Mouse (Mus musculus): ENCODE results near the gene Spc24. TPM values are rescaled to one million over a fixed set of nuclear protein-coding genes. Genes with fewer than 3 reads are reported as not detected.
"Not testable (repeated sequence)": the region's sequence is repeated elsewhere in the genome, so short reads cannot be mapped to it uniquely, and the experiment has no call there.

Gene Spc24
- total RNA-seq (2017), result 79.7 and 117 TPM in 2 replicates

DNA sequence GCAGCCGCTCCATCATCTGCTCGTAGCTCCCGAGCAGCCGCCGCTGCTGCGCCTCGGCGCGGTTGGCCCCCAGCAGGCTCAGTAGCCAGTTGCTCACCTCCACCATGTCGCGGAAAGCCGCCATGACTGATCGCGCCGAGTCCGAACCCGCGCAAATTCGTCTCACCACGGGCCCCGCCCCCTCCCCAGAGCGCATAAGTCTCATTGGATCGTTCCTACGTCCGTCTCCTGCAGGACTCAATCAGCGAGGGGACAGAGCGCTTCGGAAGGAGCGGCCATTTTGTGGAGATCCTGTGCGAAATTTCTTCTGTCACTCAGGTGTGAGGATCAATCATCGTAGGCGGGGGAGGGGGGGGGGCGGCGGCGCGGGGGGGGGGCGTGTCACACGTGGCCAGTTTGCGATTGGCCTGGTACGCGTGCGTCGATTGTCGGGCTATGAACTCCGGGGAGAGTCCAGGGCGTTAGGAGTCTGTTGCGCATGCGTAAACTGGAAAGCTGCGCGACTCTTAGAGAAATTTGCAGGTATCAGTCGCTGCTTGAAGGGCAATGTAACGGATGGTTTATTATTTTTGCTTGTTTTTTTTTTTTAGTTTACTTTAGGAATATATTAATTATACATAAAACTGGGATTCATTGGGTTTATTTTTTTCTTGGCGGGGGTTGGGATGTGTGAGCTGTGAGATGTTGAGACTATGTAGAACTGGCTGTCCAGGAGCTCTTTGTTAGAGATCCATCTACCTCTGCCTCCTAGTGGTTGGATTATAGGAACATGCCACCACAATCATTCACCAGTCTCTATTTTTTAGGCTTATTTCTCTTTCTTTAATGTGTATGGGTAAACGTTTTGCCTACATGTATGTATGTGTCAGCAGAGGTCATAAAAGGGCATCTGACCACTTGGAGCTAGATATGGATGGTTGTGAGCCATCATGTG, at the start of gene Spc24:
Gene Spc24 (minus strand): TSS at position 149 of the 934 bp plus-strand sequence.
- ATAC-seq (replicated peaks in 1 of 2; ENCODE audit: insufficient read depth in 1 of 2, low FRiP score in 2 of 2, low TSS enrichment in 1 of 2, low read depth in 1 of 2, poor library complexity in 2 of 2, severe bottlenecking in 2 of 2), result peak; percentile 96 to 97

DNA sequence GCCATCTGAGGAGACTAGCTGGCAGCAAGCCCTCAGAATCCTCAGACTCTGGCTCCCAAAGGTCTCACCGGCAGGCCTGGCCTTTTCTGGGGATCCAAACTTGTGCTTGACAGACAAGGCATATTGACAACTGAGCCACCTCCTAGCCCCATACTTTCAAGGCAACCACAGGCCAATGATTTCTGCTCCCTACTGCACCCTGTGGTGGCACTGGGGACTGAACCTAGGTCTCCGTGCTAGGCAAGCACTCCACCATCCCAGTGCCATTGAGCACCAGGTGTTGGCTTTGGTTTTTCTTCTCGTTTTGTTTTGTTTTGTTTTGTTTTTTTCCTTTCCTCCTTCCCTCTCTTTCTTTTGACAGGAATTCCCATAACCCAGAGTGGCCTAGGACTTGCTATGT, 48.5 kb upstream of the Spc24 start:
- no peak; a peak in 1 of 4 replicates for ATAC-seq (replicated peaks in 1 of 2; ENCODE audit: insufficient read depth in 1 of 2, low FRiP score in 2 of 2, low TSS enrichment in 1 of 2, low read depth in 1 of 2, poor library complexity in 2 of 2, severe bottlenecking in 2 of 2)

DNA sequence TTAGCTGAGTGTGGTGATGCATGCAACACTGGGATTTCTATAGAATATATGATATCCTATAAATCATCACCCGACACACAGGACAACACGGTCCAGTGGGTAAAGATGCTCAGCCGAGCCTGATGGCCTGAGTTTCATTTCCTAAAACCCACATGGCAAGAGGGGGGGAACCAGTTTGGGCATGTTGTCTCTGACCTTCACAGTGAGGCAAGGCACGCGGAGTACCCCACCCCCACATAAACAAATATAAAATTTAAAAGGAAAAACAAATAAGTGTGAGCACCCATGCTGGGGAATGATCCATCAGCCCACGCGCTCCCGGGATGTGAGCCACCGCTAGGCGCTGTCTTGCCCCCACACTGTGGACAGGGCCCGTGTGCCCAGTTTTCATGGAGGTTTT, 46.9 kb upstream of the Spc24 start:
- ATAC-seq (replicated peaks in 1 of 2; ENCODE audit: insufficient read depth in 1 of 2, low FRiP score in 2 of 2, low TSS enrichment in 1 of 2, low read depth in 1 of 2, poor library complexity in 2 of 2, severe bottlenecking in 2 of 2), result no peak

DNA sequence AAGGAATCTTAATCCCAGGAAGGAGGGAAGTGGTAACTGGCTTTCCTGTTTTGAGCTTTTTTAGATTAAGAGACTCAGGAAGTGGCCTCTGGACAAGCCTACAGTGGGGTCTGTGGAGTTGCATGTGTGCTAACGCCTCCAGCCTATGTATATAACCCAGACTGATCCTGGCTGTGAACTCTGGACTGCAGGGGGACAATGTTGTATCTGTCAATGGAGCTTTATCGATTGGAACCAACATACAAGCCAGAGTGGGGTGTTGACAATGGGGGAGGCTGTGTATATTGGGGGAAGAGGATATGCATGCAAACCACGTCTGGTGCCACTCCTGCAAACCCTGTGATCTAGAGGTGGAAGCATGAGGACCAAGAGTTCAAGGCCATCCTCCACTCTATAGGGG, 46.3 kb upstream of the Spc24 start:
- no peak for ATAC-seq (replicated peaks in 1 of 2; ENCODE audit: insufficient read depth in 1 of 2, low FRiP score in 2 of 2, low TSS enrichment in 1 of 2, low read depth in 1 of 2, poor library complexity in 2 of 2, severe bottlenecking in 2 of 2)

DNA sequence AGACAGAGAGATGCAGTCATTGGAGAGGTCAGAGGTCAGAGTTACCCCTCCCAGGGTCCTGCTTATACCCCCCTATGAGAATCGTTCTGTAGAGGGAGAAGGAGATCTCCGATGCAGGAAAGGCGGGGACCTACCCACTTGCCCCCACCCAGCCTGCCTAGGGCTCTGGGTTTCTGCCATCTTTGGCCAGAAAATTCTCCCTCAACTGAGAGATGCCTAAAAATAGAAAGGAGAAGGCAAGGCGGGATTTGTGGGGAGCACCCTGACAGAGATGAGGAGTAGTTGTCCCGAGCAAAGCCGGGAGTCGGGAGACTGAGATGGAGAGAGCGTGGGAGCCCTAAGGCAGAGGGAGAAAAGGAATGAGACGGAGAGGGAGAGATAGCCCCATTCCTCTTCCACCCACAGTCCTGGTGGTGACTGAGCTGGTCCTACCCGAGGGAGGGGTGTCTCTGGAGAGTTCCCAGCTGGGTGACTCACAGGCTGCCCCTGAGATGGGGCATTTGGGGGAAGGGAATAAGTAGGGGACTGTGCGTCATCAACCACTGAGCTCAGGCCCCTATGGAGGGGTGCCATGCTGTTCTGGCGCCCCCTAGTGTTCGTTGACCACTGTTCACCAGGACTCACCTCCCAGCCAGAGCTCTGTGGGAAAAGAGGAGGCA, 44.0 kb upstream of the Spc24 start:
- ATAC-seq (replicated peaks in 1 of 2; ENCODE audit: insufficient read depth in 1 of 2, low FRiP score in 2 of 2, low TSS enrichment in 1 of 2, low read depth in 1 of 2, poor library complexity in 2 of 2, severe bottlenecking in 2 of 2), result peak; percentile 80 to 88

DNA sequence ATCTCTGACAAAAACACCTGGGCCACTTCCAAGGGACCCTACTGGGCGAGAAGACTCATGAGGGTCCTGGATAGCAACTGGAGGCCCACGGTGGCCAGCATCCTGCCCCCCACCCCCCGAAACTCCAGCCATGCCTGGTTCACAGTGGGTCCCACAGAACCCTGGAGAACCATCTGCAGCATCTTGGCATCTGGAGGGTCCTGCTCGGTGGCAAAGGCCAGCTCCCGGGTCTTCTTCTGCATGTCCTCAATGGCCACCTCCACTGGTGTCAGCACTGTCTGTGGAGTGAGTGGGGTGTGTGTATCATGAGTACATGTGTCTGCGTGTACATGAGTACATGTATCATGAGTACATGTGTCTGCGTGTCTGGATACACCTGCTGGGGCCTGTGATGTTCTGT, 41.5 kb upstream of the Spc24 start:
- no peak for ATAC-seq (replicated peaks in 1 of 2; ENCODE audit: insufficient read depth in 1 of 2, low FRiP score in 2 of 2, low TSS enrichment in 1 of 2, low read depth in 1 of 2, poor library complexity in 2 of 2, severe bottlenecking in 2 of 2)

DNA sequence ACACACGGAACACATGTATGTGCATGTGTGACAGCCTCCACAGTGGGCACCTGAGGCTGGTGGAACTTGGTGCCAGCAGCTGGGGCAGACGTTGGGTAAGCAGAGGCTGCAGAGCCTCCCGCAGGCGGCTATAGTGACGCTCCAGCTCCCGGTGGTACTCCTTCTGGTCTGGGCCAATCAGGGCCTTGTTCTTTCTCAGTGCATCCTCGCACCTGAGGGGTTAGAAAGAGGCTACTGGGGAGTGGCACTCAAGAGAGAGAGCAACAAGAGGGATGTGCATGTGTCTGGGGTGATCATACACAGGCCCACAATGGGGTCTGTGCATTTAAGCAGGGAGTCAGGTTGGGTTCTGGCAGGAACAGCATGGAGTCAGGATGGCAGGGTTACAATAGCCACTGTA, 41.0 kb upstream of the Spc24 start:
- no peak for ATAC-seq (replicated peaks in 1 of 2; ENCODE audit: insufficient read depth in 1 of 2, low FRiP score in 2 of 2, low TSS enrichment in 1 of 2, low read depth in 1 of 2, poor library complexity in 2 of 2, severe bottlenecking in 2 of 2)

DNA sequence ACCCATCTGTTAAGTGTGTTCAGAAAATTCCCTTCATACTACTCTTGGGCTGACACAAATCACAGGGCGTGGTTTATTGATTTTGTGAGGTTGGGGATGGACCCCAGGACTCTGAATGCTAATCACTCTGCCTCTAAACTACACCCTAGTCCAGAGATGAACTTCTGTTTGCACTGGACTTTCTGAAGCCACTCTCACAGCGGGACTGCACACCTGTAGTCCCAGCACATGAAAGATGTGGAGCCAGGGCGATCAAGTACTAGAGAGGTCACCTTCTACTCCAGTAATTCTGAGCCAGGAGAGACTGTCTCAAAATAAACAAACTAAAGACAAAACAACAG, 38.9 kb upstream of the Spc24 start:
- ATAC-seq (replicated peaks in 1 of 2; ENCODE audit: insufficient read depth in 1 of 2, low FRiP score in 2 of 2, low TSS enrichment in 1 of 2, low read depth in 1 of 2, poor library complexity in 2 of 2, severe bottlenecking in 2 of 2), result no peak

DNA sequence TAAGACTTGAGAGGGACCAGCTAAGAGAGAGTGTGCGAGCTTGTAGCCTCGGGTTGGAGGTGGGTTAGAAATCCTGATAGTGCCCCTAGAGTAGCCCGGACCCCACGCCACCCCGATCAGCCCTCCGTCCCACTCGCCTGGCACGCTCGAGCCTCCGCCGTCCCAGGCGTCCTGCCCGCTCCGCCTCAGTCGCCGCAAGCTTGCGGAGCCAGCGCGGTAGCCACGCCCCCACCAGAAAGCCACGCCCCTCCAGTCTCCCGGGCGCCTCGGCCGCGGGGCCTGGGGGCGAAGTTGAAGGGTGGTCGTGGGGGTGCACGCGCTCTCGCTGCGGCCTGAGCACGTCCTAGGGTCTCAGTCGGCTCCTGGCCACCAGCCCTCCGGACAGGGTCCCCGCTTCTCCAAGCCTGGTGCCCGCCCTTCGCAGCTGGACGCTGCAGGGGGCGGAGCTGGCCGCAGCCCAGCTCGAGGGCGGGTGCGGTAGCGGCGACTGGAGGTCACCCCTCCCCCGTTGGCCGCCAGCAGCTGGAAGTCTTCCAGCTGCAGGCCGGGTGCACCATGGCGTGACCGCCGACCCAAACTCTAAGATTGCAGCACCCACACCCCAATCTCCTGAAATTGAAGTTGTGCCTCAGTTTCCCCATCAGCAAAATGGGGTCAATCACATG, 38.4 kb upstream of the Spc24 start, which contains the start of gene Kank2:
Gene Kank2 (minus strand): TSS at position 400 of the 665 bp plus-strand sequence.
- peak; percentile 73 to 76 for ATAC-seq (replicated peaks in 1 of 2; ENCODE audit: insufficient read depth in 1 of 2, low FRiP score in 2 of 2, low TSS enrichment in 1 of 2, low read depth in 1 of 2, poor library complexity in 2 of 2, severe bottlenecking in 2 of 2)

DNA sequence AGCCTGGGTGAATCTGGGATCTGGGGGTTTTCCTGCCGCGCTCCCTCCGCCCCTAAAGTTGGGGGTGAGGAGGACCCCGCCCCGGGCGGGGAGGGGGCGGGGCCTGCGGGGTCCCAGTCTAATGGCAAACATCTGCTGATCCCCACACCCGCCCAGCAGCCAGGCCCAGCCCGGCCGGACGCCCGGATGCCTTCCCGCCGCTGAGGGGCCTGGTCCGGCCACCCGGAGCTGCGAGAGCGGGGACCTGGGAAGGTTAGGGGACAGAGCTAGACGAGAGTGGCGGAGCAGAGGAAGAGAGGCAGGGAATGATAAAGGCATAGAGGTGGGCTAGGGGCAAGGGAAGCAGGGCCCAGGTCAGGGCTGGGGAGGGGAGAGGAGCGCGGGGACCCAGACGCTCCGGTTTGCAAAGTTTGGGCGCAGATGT, 37.8 kb upstream of the Spc24 start:
- ATAC-seq (replicated peaks in 1 of 2; ENCODE audit: insufficient read depth in 1 of 2, low FRiP score in 2 of 2, low TSS enrichment in 1 of 2, low read depth in 1 of 2, poor library complexity in 2 of 2, severe bottlenecking in 2 of 2), result peak in 1 of 2 experiments; percentile 15; a peak in 1 of 4 replicates

DNA sequence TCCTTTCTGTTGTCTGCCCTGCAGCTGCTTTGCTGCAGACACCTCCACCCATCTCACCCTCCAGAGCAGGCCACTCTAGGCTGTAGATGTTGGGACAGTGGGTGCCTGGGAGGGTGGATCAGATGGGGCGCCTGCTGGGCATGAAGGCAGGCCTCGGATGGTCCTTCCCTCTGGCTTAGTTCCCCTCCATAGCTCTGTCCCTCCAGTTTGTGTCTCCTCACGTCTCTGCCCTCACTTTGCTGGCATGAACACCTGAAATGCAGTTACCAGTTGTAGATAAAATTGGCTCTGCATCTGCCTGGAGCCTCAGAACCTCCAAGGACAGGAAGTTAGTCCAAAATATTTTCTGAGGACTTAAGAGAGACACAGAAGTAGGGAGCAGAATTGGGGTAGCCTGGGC, 36.8 kb upstream of the Spc24 start:
- no peak for ATAC-seq (replicated peaks in 1 of 2; ENCODE audit: insufficient read depth in 1 of 2, low FRiP score in 2 of 2, low TSS enrichment in 1 of 2, low read depth in 1 of 2, poor library complexity in 2 of 2, severe bottlenecking in 2 of 2)

DNA sequence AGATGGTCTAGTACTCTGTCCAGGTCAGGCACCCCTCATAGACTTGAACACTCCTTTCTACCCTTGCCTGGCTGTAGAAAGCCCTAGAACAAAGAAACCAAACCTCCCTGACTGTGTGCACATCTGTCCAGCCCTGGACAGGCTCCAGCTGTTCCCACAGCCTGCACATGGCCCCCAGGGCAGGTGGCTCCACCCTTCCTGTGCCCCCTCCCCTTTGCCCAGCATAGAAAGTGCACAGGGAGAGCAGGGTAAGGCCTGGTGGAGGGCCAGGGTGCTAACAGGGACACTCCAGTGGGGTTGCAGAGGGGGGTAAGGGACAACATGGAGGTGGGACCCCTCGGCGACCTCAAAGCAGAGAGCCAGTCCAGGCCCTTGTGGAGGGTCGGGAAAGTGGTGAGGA, 36.2 kb upstream of the Spc24 start:
- ATAC-seq (replicated peaks in 1 of 2; ENCODE audit: insufficient read depth in 1 of 2, low FRiP score in 2 of 2, low TSS enrichment in 1 of 2, low read depth in 1 of 2, poor library complexity in 2 of 2, severe bottlenecking in 2 of 2), result no peak

DNA sequence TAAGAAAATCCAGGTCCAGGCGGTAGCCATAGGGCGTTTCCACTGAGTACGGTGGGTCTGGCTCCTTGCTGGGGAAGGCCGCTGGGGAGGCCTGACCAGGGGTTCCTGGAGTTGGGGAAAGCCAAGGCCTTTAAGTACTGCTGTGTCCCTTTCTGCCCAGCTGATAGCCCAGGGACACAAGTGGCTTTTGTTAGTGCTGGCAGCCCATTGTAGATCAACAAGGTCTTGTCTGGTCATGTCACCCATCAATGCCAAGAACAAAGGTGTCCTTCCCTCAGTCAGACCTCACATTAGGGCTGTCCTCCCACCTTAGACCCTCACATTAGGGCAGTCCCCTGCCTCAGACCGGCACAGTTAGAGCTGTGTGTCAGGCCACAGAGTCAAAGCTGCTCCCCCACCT, 35.5 kb upstream of the Spc24 start:
- no peak for ATAC-seq (replicated peaks in 1 of 2; ENCODE audit: insufficient read depth in 1 of 2, low FRiP score in 2 of 2, low TSS enrichment in 1 of 2, low read depth in 1 of 2, poor library complexity in 2 of 2, severe bottlenecking in 2 of 2)

DNA sequence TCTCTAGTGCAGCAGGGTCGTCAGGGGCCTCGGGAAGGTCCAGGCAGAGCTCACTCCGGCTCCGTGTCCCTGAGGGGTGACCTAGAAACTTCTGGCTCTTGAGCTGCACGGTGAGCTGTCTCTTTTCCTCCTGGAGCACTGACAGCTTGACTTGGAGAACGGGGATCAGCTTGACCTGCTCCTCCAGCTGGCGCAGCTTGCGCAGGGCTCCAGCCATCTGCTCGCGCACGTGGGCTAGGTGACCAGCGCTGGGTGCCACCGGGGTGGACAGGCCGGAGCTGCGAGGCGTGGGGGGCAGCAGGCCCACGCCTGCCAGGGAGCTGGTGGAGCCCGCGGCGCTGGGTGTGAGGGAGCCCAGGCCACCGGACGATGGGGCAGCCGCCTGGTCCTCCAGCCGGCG, 34.8 kb upstream of the Spc24 start:
- no peak for ATAC-seq (replicated peaks in 1 of 2; ENCODE audit: insufficient read depth in 1 of 2, low FRiP score in 2 of 2, low TSS enrichment in 1 of 2, low read depth in 1 of 2, poor library complexity in 2 of 2, severe bottlenecking in 2 of 2)

DNA sequence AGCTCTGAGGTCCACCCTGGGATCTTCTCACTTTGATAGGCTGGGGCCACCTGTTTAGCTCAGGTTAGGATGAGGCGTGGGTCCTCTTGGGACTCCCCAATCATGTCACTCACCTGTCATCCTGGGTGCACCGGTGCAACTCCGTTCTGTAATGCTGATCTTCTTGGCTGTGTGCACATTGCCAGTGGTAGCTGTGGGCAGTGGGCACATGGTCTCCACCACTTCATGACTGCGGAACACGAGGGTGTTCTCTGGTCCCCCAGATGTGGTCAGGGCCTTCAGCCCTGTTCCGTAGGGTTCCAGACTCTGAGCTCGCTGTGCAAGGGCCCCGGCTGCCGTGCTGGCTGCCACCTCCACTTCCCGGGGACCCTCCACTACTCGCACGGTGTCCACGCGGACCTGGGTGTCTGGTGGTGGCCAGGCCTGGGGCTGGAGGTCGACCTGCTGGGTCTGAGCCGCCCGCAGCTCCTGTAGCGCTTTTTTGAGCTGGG, 34.3 kb upstream of the Spc24 start:
- ATAC-seq (replicated peaks in 1 of 2; ENCODE audit: insufficient read depth in 1 of 2, low FRiP score in 2 of 2, low TSS enrichment in 1 of 2, low read depth in 1 of 2, poor library complexity in 2 of 2, severe bottlenecking in 2 of 2), result no peak

DNA sequence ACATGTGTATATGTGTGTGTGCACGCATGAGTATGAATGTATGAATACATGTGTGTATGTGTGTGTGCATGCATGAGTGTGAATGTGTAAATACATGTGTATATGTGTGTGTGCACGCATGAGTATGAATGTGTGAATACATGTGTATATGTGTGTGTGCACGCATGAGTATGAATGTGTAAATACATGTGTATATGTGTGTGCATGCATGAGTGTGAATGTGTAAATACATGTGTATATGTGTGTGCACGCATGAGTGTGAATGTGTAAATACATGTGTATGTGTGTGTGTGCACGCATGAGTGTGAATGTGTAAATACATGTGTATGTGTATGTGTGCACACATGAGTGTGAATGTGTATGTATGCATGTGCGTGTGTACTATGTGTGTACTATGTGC, 33.4 kb upstream of the Spc24 start:
- not testable (repeated sequence) for ATAC-seq (replicated peaks in 1 of 2; ENCODE audit: insufficient read depth in 1 of 2, low FRiP score in 2 of 2, low TSS enrichment in 1 of 2, low read depth in 1 of 2, poor library complexity in 2 of 2, severe bottlenecking in 2 of 2)

DNA sequence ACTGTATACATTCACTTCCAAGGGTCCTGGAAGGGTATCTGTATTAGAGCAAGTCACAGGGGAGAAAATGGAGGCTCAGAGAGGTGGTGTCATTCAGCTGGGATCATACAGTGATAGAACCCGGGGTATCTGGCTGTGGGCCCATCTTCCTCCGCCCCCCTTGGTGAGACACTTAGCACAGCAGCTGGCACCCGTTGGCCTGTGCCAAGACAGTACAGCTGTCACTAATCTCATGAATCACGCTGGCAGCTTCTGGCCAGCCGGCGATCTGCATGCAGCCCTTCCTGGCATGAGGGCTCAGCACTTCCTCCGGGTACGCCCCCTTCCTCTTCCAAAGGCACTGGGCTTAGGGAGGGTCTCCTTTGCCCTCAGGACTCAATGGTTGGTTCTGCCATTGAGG, 32.5 kb upstream of the Spc24 start:
- ATAC-seq (replicated peaks in 1 of 2; ENCODE audit: insufficient read depth in 1 of 2, low FRiP score in 2 of 2, low TSS enrichment in 1 of 2, low read depth in 1 of 2, poor library complexity in 2 of 2, severe bottlenecking in 2 of 2), result peak; percentile 56 to 58; a peak in 3 of 4 replicates

DNA sequence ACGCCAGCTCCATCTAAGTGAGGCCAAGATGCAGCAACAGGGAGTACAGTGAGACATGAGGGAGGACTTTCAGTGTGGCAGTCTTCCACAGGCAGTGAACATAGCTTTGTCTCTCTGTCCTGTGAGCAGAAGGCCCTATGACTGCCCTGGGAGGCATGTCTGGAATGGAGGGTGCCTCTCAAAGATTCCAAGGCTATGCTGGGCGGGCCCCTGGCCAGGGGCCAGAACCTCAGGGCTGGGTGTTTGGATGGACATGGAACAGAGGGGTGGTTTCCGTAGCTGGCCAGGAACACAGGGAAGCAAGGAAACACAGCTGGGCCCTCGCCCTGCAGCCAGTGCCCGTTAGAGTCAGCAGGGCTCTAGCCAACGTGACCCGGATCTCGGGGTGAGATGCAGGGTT, 31.8 kb upstream of the Spc24 start:
- ATAC-seq (replicated peaks in 1 of 2; ENCODE audit: insufficient read depth in 1 of 2, low FRiP score in 2 of 2, low TSS enrichment in 1 of 2, low read depth in 1 of 2, poor library complexity in 2 of 2, severe bottlenecking in 2 of 2), result no peak

Measured in hematopoietic stem cell, adult 5-6 weeks (primary cell).